Mouse (Mus musculus) heart, embryonic 14.5 days (tissue): ENCODE data around the gene Spata31d1a. TPM values are rescaled to one million over a fixed set of nuclear protein-coding genes. Genes with fewer than 3 reads are reported as not detected.

Experiments
- ATAC-seq: fragments of 200-750 bp; cut with Nextera tagmentation; 2 replicates; pipeline ENCODE4 v1.8.0; 2017; ENCODE audit warnings: low read depth, moderate TSS enrichment; ENCODE audit not compliant: insufficient number of reproducible peaks, insufficient read depth, low FRiP score
- H3K27ac ChIP-seq, 2 experiments: fragments of 200-500 bp in 1 of 2; fragments of 300-500 bp in 1 of 2; sonication (generic) in 1 of 2; replicated peaks in 1 of 2; 2 replicates each; pipeline ENCODE4 v1.5.1; 2012 to 2014; ENCODE audit warnings: low read depth in 2 of 2, low read length in 2 of 2, control low read depth in 1 of 2, mild to moderate bottlenecking in 1 of 2, mixed read lengths in 1 of 2; ENCODE audit not compliant: control insufficient read depth in 1 of 2, insufficient read depth in 1 of 2
- H3K27me3 ChIP-seq: fragments of 300-500 bp; sonication (generic); 2 replicates; pipeline ENCODE4 v1.6.1; 2014; ENCODE audit warnings: mild to moderate bottlenecking, low read length, control low read depth; ENCODE audit not compliant: control insufficient read depth, insufficient read depth
- H3K36me3 ChIP-seq: fragments of 300-500 bp; sonication (generic); 2 replicates; pipeline ENCODE4 v1.6.1; 2014; ENCODE audit warnings: mild to moderate bottlenecking, control low read depth, low read length, mixed read lengths; ENCODE audit not compliant: control insufficient read depth, insufficient read depth
- H3K4me1 ChIP-seq, 2 experiments: fragments of 200-500 bp in 1 of 2; fragments of 300-500 bp in 1 of 2; sonication (generic) in 1 of 2; 2 replicates each; pipeline ENCODE4 v1.6.1; 2012 to 2014; ENCODE audit warnings: low read length in 2 of 2, control low read depth in 1 of 2, mixed read lengths in 1 of 2; ENCODE audit not compliant: control insufficient read depth in 2 of 2, insufficient read depth in 2 of 2
- H3K4me2 ChIP-seq: fragments of 300-500 bp; sonication (generic); 2 replicates; pipeline ENCODE4 v1.6.1; 2014; ENCODE audit warnings: mild to moderate bottlenecking, low read length
- H3K4me3 ChIP-seq, 2 experiments: fragments of 200-500 bp in 1 of 2; fragments of 300-500 bp in 1 of 2; sonication (generic) in 1 of 2; 2 replicates each; pipeline ENCODE4 v1.5.1; 2012 to 2014; ENCODE audit warnings: low read length in 2 of 2, mild to moderate bottlenecking in 2 of 2, control low read depth in 1 of 2, low read depth in 1 of 2, moderate library complexity in 1 of 2; ENCODE audit not compliant: control insufficient read depth in 1 of 2, insufficient read depth in 1 of 2
- H3K9ac ChIP-seq: fragments of 300-500 bp; sonication (generic); 2 replicates; pipeline ENCODE4 v1.6.1; 2014; ENCODE audit warnings: mild to moderate bottlenecking, low read length
- H3K9me3 ChIP-seq: fragments of 300-500 bp; sonication (generic); 2 replicates; pipeline ENCODE4 v1.6.1; 2016; ENCODE audit warnings: low read length, control low read depth; ENCODE audit not compliant: control insufficient read depth
- WGBS: fragments of 180-500 bp; shearing (Covaris S2); extraction: QIAGEN DNeasy Blood & Tissue Kit; methylation state at CpG from one replicate; pipeline ENCODE4 v1.1.7; 2014; 5-methylcytosine and 5-hydroxymethylcytosine counted together
- polyA plus RNA-seq: library from polyadenylated mRNA; unstranded; fragments of >200 nt; fragmentation: Nextera tagmentation; extraction: Ambion mirVana; gene quantifications from 2 replicates; pipeline ENCODE4 v1.2.1, GENCODE M21; 2014

Gene Spata31d1a
- polyA plus RNA-seq, 1 experiment from 2014 or later = not detected

DNA sequence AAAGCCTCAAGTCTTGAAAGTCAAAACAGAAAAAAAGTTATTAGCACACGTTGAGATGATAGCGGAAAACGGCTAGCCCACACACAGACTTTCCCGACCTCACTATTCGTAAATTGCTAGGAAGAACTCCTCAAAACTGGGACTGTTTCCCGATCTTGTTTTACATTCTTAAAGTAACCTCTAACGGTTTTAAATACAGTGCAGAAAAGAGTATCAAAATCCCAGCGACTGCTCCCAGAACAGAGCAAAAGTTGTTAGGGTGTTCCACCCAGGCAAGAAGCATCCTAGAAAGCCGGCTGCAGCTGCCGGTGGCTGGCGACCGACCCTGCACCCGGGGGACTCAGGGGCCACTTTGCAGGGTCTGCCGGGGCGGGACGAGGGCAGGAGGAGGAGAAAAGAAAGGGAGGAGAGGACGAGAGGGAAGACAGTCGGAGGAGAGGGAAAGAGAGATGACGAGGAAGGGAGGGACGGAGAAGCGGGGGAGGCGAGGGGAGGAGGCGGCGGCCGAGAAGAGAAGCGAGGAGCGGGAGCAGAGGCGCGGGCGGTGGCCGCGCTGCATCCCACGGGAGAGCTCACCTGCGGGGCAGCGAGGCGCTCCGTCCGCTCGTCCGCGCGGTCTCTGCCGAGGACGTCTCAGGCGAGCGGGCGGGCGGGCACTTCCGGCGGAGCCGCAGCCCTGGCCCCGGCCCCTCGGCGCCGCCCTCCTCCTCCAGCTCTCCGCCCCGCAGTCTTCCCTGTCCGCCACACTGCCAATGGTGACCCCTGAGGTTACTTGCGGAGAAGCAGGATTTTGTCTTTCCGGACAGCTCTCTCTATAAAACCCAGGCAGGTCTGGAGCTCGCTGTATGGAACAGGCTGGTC, 34.7 kb downstream of the Spata31d1a start, which contains the start of gene Golm1:
TSS of gene Golm1 (minus strand) at position 661 of the 861 bp plus-strand sequence.
- H3K27me3 ChIP-seq = no peaks in the 10 kb centered on the region
- peak within 1 kb of the TSS; percentile 54 to 72 for H3K4me3 ChIP-seq
- H3K27ac ChIP-seq = peak within 1 kb of the TSS; percentile 18 to 53; a peak in 2 of 4 replicates
- no peaks in the 10 kb centered on the region for H3K9me3 ChIP-seq
- H3K9ac ChIP-seq = peak within 1 kb of the TSS; percentile 81
- WGBS = under 1% methylated on average over 40 of the region's 61 CpGs
- peaks cover 2 to 7% of the 10 kb centered on the region in 2 experiments; a peak in 2 of 4 replicates for H3K4me1 ChIP-seq
- H3K4me2 ChIP-seq = peak within 1 kb of the TSS; percentile 86
- H3K36me3 ChIP-seq = no peaks in the 10 kb centered on the region
- ATAC-seq = peak; percentile 74

DNA sequence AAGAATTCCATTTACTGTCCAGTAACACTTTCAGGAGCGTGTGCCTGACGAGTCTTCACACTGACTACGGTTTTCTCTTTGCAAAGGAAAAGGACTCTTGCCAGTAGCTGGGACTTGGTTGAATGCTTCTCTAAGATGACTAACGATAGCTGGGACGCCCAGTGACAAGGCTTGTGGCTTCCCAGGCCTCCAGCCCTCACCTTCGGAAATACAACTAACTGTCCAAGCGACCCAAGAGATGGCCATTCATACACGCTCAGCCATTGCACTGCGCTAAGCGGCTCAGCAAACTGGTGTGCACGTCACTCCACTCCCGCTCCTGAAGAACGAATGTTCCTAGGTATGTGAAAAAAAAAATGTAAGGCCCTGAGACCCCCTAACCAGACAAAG, 35.4 kb downstream of the Spata31d1a start:
- Histone ChIP-seq H3K4me2 (peak overlapping the region; percentile 86), H3K9me3 (no peaks in the 10 kb centered on the region), H3K4me1 (peaks cover 2 to 7% of the 10 kb centered on the region in 2 experiments; a peak in 2 of 4 replicates), H3K9ac (peak overlapping the region; percentile 81), H3K4me3 (peak overlapping the region; percentile 54 to 72), H3K27ac (peak overlapping the region in 1 of 2 experiments; percentile 53; a peak in 1 of 4 replicates), H3K36me3 (no peaks in the 10 kb centered on the region), H3K27me3 (no peaks in the 10 kb centered on the region)
- no peak for ATAC-seq
- WGBS = 5% methylated on average over 13 of the region's 13 CpGs

DNA sequence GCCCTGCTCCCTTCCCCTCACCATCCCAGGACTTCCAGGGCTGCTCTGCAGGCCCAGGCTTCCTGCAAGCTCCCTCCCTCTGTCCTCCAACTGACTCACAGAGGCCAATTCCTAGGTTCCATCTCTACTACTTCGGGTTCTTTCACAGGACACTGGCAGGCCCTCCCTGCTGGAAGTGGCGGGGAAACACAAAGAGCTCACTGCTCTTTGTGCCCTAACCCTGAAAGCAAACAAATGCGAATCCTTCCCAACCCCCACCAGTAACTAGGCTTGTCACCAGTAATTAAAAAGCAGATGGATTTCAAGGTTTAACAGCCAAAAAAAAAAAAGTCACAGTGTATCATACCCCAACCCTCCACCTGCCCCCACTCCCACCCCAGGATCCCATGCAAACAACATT, 35.9 kb downstream of the Spata31d1a start:
- Histone ChIP-seq H3K9ac (no peak overlapping the region), H3K4me1 (peaks cover 2 to 7% of the 10 kb centered on the region in 2 experiments; a peak in 2 of 4 replicates), H3K9me3 (no peaks in the 10 kb centered on the region), H3K36me3 (no peaks in the 10 kb centered on the region), H3K27me3 (no peaks in the 10 kb centered on the region), H3K4me3 (peak overlapping the region in 1 of 2 experiments; percentile 72; a peak in 1 of 4 replicates), H3K27ac (no peak overlapping the region), H3K4me2 (peak overlapping the region; percentile 86)
- ATAC-seq = no peak
- WGBS = 32% methylated on average over 3 of the region's 3 CpGs

DNA sequence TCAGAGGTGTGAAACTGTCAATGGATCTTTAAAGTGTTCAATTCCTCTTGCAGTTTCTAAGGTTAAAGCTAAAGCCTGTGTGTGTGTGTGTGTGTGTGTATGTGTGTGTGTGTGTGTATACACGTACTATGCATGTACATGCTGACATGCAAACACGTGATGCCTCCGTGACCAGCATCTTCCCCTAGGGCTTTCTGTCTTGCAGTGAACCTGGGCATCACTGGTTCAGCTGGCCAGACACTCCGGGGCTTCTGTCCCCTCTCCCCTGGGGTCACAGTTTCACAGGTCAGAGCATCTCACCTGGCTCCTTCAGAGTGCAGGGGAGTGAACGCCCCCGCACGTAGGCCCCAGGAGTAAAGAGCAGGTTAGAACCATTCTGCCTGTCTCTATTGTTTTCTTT, 36.5 kb downstream of the Spata31d1a start:
- Histone ChIP-seq H3K4me2 (no peak overlapping the region), H3K27ac (no peak overlapping the region), H3K27me3 (no peaks in the 10 kb centered on the region), H3K9ac (no peak overlapping the region), H3K4me3 (no peak overlapping the region; a peak in 1 of 4 replicates), H3K9me3 (no peaks in the 10 kb centered on the region), H3K4me1 (peaks cover 3 to 11% of the 10 kb centered on the region in 2 experiments; a peak in 3 of 4 replicates), H3K36me3 (no peaks in the 10 kb centered on the region)
- WGBS = 80% methylated on average over 7 of the region's 7 CpGs
- no peak for ATAC-seq

DNA sequence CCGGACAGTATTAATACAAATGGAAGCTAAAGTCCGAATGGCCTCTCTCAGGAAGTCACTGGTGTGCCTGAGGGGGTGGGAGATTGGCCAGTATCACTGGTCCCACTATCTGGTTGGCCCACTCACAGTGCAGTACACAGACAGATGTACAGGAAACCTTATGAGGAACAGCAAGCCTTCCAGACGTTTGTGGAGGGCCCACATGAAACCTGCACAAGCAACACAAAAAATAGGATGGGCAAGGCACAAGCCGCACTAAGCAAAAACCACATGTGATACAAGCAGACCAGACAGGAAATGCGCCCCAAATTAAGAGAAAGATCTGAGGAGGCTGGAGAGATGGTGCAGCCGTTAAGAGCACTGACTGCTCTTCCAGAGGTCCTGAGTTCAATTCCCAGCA, 37.9 kb downstream of the Spata31d1a start:
- no peaks in the 10 kb centered on the region for H3K27me3 ChIP-seq
- H3K9ac ChIP-seq = no peak overlapping the region
- no peaks in the 10 kb centered on the region for H3K36me3 ChIP-seq
- WGBS = 69% methylated on average over 6 of the region's 6 CpGs
- no peak for ATAC-seq
- H3K27ac ChIP-seq = no peak overlapping the region
- no peak overlapping the region for H3K4me2 ChIP-seq
- no peak overlapping the region for H3K4me3 ChIP-seq
- no peaks in the 10 kb centered on the region for H3K9me3 ChIP-seq
- H3K4me1 ChIP-seq = peaks cover 7 to 16% of the 10 kb centered on the region in 2 experiments; a peak in 3 of 4 replicates

DNA sequence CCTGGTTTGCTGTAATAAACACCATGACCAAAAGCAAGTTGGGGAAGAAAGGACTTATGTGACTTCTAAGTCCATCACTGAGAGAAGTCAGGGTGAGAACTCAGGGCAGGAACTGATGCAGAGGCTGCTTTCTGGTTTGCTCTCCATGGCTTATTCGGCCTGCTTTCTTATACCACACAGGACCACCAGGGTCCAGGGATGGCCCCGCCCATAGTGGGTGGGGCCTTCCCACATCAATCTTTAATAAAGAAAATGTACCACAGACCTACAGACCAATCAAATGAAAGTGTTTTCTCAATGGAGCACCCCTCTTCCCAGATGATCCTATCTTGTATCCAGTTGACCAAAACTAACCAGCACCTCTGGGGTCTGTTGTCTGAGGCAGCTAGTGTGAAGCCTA, 38.6 kb downstream of the Spata31d1a start:
- WGBS = 91% methylated on average over 2 of the region's 2 CpGs
- no peak overlapping the region for H3K9ac ChIP-seq
- ATAC-seq = no peak

DNA sequence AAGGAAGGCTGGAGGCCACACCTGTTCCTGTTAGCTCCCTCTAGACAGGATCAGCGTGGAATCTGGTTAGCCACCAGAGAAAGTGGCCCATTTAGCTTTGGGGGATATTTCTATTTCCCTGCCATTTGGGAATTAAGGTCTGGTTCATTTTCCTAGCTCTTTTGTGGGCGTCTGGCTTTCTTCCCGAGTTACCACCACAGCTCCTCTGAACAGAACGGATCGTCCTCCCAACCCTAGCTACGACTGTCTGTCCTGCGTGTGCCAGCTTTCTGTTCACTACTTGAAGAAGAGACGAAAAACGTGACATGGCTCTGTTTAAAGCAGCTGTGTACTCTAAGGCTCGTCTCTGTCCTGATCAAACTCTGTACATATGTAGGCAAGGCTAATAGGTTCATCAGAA, 40.2 kb downstream of the Spata31d1a start:
- peaks cover 7 to 16% of the 10 kb centered on the region in 2 experiments; a peak in 3 of 4 replicates for H3K4me1 ChIP-seq
- H3K4me2 ChIP-seq = no peak overlapping the region
- no peaks in the 10 kb centered on the region for H3K27me3 ChIP-seq
- no peak overlapping the region for H3K27ac ChIP-seq
- 90% methylated on average over 10 of the region's 10 CpGs for WGBS
- H3K9me3 ChIP-seq = no peaks in the 10 kb centered on the region
- no peak overlapping the region for H3K4me3 ChIP-seq
- no peak overlapping the region for H3K9ac ChIP-seq
- no peaks in the 10 kb centered on the region for H3K36me3 ChIP-seq
- no peak for ATAC-seq

More for the DNA sequence above, 38.6 kb downstream of the Spata31d1a start:
- H3K9me3 ChIP-seq = no peaks in the 10 kb centered on the region
- no peaks in the 10 kb centered on the region for H3K36me3 ChIP-seq
- no peak overlapping the region for H3K4me3 ChIP-seq
- no peaks in the 10 kb centered on the region for H3K27me3 ChIP-seq
- H3K4me1 ChIP-seq = peaks cover 7 to 16% of the 10 kb centered on the region in 2 experiments; a peak in 3 of 4 replicates
- no peak overlapping the region for H3K27ac ChIP-seq
- H3K4me2 ChIP-seq = no peak overlapping the region
